Comparison of ENCODE assay signal across 8 mouse cellular contexts in genomic region chr10:68276976-68277441, GRCm38 (mm10). TPM values are rescaled to one million over a fixed set of nuclear protein-coding genes. Genes with fewer than 3 reads are reported as not detected.
A peak's percentile ranks its signal among the peaks of the same experiment; 100 is the strongest.
DNase-seq lines count a peak whose midpoint lies in the region; ATAC-seq and TF ChIP-seq lines count a peak whose summit lies in the region.

No protein-coding gene starts in this region.

- no peaks in the 10 kb centered on the region for H3K27me3 ChIP-seq in ES-Bruce4 (ENCODE audit: control insufficient read depth, insufficient read depth, low read length, poor library complexity, severe bottlenecking)
- no peaks in the 10 kb centered on the region for H3K27me3 ChIP-seq in hindbrain, embryonic 12.5 days

- peak; percentile 20 for ATAC-seq in cerebellum, adult (ENCODE audit: insufficient number of reproducible peaks, low FRiP score, low TSS enrichment)
- peak; percentile 64 for ATAC-seq in hindbrain, embryonic 12.5 days (ENCODE audit: low FRiP score)

- peak overlapping the region; percentile 54 for H3K27ac ChIP-seq in ES-Bruce4 (ENCODE audit: insufficient read depth, low read length)
- peak overlapping the region; percentile 85 for H3K27ac ChIP-seq in hindbrain, embryonic 12.5 days

- TF ChIP-seq POLR2A in ES-Bruce4 (IDR thresholded peaks at IDR 0.05; ENCODE audit: insufficient read depth, low read length): no peak

- H3K9ac ChIP-seq in ES-Bruce4 (ENCODE audit: low read depth, poor library complexity, severe bottlenecking): peak overlapping the region; percentile 49
- peak overlapping the region; percentile 75 for H3K9ac ChIP-seq in hindbrain, embryonic 12.5 days

- H3K4me3 ChIP-seq in ES-Bruce4 (ENCODE audit: low read depth, low read length): peak overlapping the region; percentile 75
- peak overlapping the region; percentile 56 for H3K4me3 ChIP-seq in hindbrain, embryonic 12.5 days

- TF ChIP-seq CTCF in ES-Bruce4 (IDR thresholded peaks at IDR 0.05; ENCODE audit: low read depth, low read length): no peak

- no peaks in the 10 kb centered on the region for H3K9me3 ChIP-seq in ES-Bruce4 (replicated peaks; ENCODE audit: control insufficient read depth, insufficient read depth, low read length, poor library complexity, severe bottlenecking)
- no peaks in the 10 kb centered on the region for H3K9me3 ChIP-seq in hindbrain, embryonic 12.5 days (replicated peaks)

- DNase-seq in frontal cortex, postnatal 10 days (ENCODE audit: low spot score in 2 of 2): peak; percentile 62 to 72
- DNase-seq in layer of hippocampus, postnatal 36 days: peak; percentile 69
- DNase-seq in lung, postnatal 25 days (ENCODE audit: low spot score): peak; percentile 58
- peak; percentile 59 for DNase-seq in right cerebral cortex, adult 18-20 months
- DNase-seq in urinary bladder, postnatal 25 days (ENCODE audit: low spot score): peak; percentile 48

- no peaks in the 10 kb centered on the region for H3K4me1 ChIP-seq in ES-Bruce4 (ENCODE audit: control insufficient read depth, insufficient read depth, low read length)
- peaks cover 24% of the 10 kb centered on the region for H3K4me1 ChIP-seq in hindbrain, embryonic 12.5 days

- TF ChIP-seq EP300 in ES-Bruce4 (IDR thresholded peaks at IDR 0.05; ENCODE audit: insufficient read depth, low read depth, low read length): no peak

- H3K36me3 ChIP-seq in ES-Bruce4 (ENCODE audit: control insufficient read depth, insufficient read depth, low read length, poor library complexity, severe bottlenecking): no peaks in the 10 kb centered on the region
- 0 out of 2 replicates have a peak, but pooled peaks cover 2% of the 10 kb centered on the region for H3K36me3 ChIP-seq in hindbrain, embryonic 12.5 days

- WGBS in hindbrain, embryonic 12.5 days: under 1% methylated on average over 34 of the region's 34 CpGs

- H3K4me2 ChIP-seq in hindbrain, embryonic 12.5 days (replicated peaks): peak overlapping the region; percentile 85

RNA-seq across cellular contexts. Expression of gene Arid5b, which starts 1.5 kb away (rescaled TPM):
- polyA plus RNA-seq in ES-Bruce4 (2011; ENCODE audit: insufficient read depth, insufficient read length, low read depth, missing spikeins): 47.9 and 48.3 TPM in 2 replicates
- polyA plus RNA-seq in hindbrain, embryonic 12.5 days (2016; fragmentation: Nextera tagmentation; extraction: Ambion mirVana): 27.8 and 28.2 TPM in 2 replicates
- 10 to 100 TPM; 24.0 to 27.5 TPM for total RNA-seq in layer of hippocampus, postnatal 36 days (2021)

Comparison
In these comparisons a context has a peak if more than half of its experiments do, and no peak if none do; other contexts are left out.
1. Peak in every context shown above with its lines: DNase-seq, ATAC-seq, H3K4me3 ChIP-seq and H3K27ac ChIP-seq.